Mouse (Mus musculus) neural tube, embryonic 11.5 days (tissue): ENCODE results near the gene Nme7. TPM values are rescaled to one million over a fixed set of nuclear protein-coding genes. Genes with fewer than 3 reads are reported as not detected.
A peak's percentile ranks its signal among the peaks of the same experiment; 100 is the strongest.

ENCODE experiments used
- ATAC-seq: fragments of 200-750 bp; cut with Nextera tagmentation; 2 replicates; pipeline ENCODE4 v1.8.0; 2017; ENCODE audit warnings: moderate number of reproducible peaks, mild to moderate bottlenecking, moderate TSS enrichment, moderate library complexity; ENCODE audit not compliant: insufficient read depth, low FRiP score, low TSS enrichment
- DNase-seq: peaks from one replicate; pipeline ENCODE4 v3.0.0-alpha.2; 2015; ENCODE audit warnings: low spot score
- H3K27ac ChIP-seq: fragments of 300-500 bp; sonication (generic); 2 replicates; pipeline ENCODE4 v1.5.1; 2014; ENCODE audit warnings: low read depth, mild to moderate bottlenecking, low read length
- H3K27me3 ChIP-seq: fragments of 300-500 bp; sonication (generic); 2 replicates; pipeline ENCODE4 v1.6.1; 2014; ENCODE audit warnings: mild to moderate bottlenecking, low read length, mixed read lengths; ENCODE audit not compliant: control insufficient read depth, insufficient read depth
- H3K36me3 ChIP-seq: fragments of 300-500 bp; sonication (generic); 2 replicates; pipeline ENCODE4 v1.6.1; 2014; ENCODE audit warnings: mild to moderate bottlenecking, low read length, moderate library complexity, mixed read lengths; ENCODE audit not compliant: control insufficient read depth, insufficient read depth
- H3K4me1 ChIP-seq: fragments of 300-500 bp; sonication (generic); 2 replicates; pipeline ENCODE4 v1.6.1; 2014; ENCODE audit warnings: low read length, mixed read lengths; ENCODE audit not compliant: control insufficient read depth, insufficient read depth
- H3K4me2 ChIP-seq: fragments of 300-500 bp; sonication (generic); 2 replicates; pipeline ENCODE4 v1.6.1; 2014; ENCODE audit warnings: low read depth, mild to moderate bottlenecking, moderate library complexity
- H3K4me3 ChIP-seq: fragments of 300-500 bp; sonication (generic); 2 replicates; pipeline ENCODE4 v1.5.1; 2014; ENCODE audit warnings: low read depth, low read length
- H3K9ac ChIP-seq: fragments of 300-500 bp; sonication (generic); 2 replicates; pipeline ENCODE4 v1.6.1; 2014; ENCODE audit warnings: mild to moderate bottlenecking, low read length
- H3K9me3 ChIP-seq: fragments of 300-500 bp; sonication (generic); 2 replicates; pipeline ENCODE4 v1.6.1; 2016; ENCODE audit warnings: low read length; ENCODE audit not compliant: control insufficient read depth
- WGBS: fragments of 180-500 bp; shearing (Covaris S2); extraction: QIAGEN DNeasy Blood & Tissue Kit; methylation state at CpG from one replicate; pipeline ENCODE4 v1.1.7; 2014; 5-methylcytosine and 5-hydroxymethylcytosine counted together
- polyA plus RNA-seq: library from polyadenylated mRNA; unstranded; fragments of >200 nt; fragmentation: Nextera tagmentation; extraction: Ambion mirVana; gene quantifications from 2 replicates; pipeline ENCODE4 v1.2.1, GENCODE M21; 2014

Nme7 gene
- polyA plus RNA-seq, 1 experiment from 2014 or later, result 32.4 TPM

- peak within 1 kb of the TSS; percentile 82 for H3K27ac ChIP-seq
- DNase-seq (peak; percentile 94), ATAC-seq (peak; percentile 95)
- H3K9ac ChIP-seq, result peak within 1 kb of the TSS; percentile 68
- H3K36me3 ChIP-seq, result no peaks in the 10 kb centered on the region
- H3K4me1 ChIP-seq, result no peaks in the 10 kb centered on the region
- H3K4me2 ChIP-seq, result peak within 1 kb of the TSS; percentile 75
- 0 out of 2 replicates have a peak, but pooled peaks cover 3% of the 10 kb centered on the region for H3K27me3 ChIP-seq
- 0% methylated on average over 35 of the region's 35 CpGs for WGBS
- no peaks in the 10 kb centered on the region for H3K9me3 ChIP-seq
- H3K4me3 ChIP-seq, result peak within 1 kb of the TSS; percentile 53
Measured at GRCm38 (mm10) chr1:164458245-164458613, 154.3 kb downstream of the Nme7 start, which contains the start of gene Atp1b1. Gene Atp1b1, minus strand, starts transcription at chr1:164458355.

DNA sequence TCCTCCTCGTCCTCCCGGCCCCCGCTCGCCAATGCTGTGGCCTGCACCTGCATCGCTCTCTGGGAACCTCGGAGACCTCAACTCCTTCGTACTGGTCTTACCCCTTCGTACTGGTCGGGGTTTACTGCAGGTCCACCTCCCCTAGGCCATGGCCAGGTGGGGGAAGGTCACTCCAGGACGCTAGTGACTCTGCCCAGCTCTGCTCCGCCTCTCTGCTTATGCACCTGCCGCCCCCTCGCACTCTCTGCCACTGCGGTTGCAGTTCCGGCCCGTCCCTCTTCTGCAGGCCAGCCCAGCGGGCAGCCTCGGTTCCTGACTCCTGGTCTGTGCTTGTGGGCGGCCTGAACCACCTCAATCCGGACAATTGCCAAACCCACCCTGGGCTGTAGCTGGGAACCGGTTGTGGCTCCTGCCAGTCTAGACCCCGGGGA, 154.7 kb downstream of the Nme7 start:
- Histone ChIP-seq H3K9ac (peak overlapping the region; percentile 68), H3K4me1 (no peaks in the 10 kb centered on the region), H3K27me3 (0 out of 2 replicates have a peak, but pooled peaks cover 3% of the 10 kb centered on the region), H3K36me3 (no peaks in the 10 kb centered on the region), H3K4me2 (peak overlapping the region; percentile 75), H3K4me3 (peak overlapping the region; percentile 53), H3K27ac (no peak overlapping the region), H3K9me3 (no peaks in the 10 kb centered on the region)
- 2% methylated on average over 22 of the region's 22 CpGs for WGBS
- DNase-seq (peak; percentile 22), ATAC-seq (peak; percentile 61)

- H3K9ac ChIP-seq, result peak overlapping the region; percentile 68; the same call in 1 of the 2 replicates
- no peaks in the 10 kb centered on the region for H3K36me3 ChIP-seq
- peak overlapping the region; percentile 75 for H3K4me2 ChIP-seq
- DNase-seq, result no peak
- WGBS, result 59% methylated on average over 12 of the region's 12 CpGs
- H3K27ac ChIP-seq, result no peak overlapping the region
- 0 out of 2 replicates have a peak, but pooled peaks cover 3% of the 10 kb centered on the region for H3K27me3 ChIP-seq
- peak overlapping the region; percentile 53 for H3K4me3 ChIP-seq
- no peaks in the 10 kb centered on the region for H3K9me3 ChIP-seq
- no peak for ATAC-seq
- H3K4me1 ChIP-seq, result no peaks in the 10 kb centered on the region
Measured at GRCm38 (mm10) chr1:164459127-164459905, 155.4 kb downstream of the Nme7 start.

DNA sequence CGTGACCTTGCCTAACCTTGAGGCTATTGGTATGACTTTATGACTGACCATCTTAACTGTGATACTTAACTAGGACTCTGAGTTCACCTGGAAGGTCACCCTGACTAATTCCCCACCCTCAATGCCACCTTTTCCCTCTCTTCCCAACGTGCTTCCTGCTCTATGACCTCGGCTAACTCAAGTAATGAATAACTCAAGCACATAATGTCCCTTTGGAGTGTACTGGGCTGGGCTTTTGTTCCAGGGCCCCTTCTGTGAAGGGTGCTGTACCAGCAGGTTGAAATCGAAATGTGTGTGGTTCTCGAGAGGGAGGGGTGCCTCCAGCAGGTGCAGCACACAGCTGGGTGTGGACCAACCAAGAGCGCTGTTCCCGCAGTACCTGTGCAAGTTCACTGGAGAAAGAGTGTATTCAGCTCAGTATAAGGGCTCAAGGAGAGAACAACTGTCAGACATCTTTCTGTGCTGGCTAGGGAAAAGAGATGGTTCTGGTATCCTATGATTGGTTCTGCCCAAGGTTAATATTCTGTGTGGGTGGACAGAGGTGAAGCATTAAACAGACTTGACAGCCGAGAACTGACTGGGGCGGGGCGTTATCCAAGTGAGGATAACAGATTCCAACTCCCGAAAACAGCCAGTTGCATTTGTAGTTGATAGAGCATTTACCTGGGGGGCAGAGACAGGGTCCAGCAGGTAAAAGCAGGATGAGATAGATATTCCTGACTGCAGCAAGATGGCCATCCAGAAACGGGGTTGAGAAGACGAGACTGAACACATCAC, 157.2 kb downstream of the Nme7 start:
- Histone ChIP-seq H3K27ac (no peak overlapping the region), H3K4me2 (no peak overlapping the region), H3K36me3 (no peaks in the 10 kb centered on the region), H3K4me3 (no peak overlapping the region), H3K27me3 (0 out of 2 replicates have a peak, but pooled peaks cover 3% of the 10 kb centered on the region), H3K9me3 (no peaks in the 10 kb centered on the region), H3K4me1 (no peaks in the 10 kb centered on the region), H3K9ac (no peak overlapping the region)
- DNase-seq (no peak), ATAC-seq (no peak)
- 71% methylated on average over 13 of the region's 13 CpGs for WGBS

- ATAC-seq (no peak), DNase-seq (no peak)
- H3K4me3 ChIP-seq, result no peak overlapping the region
- H3K4me1 ChIP-seq, result no peaks in the 10 kb centered on the region
- no peaks in the 10 kb centered on the region for H3K9me3 ChIP-seq
- H3K27me3 ChIP-seq, result 0 out of 2 replicates have a peak, but pooled peaks cover under 1% of the 10 kb centered on the region
- WGBS, result 35% methylated on average over 10 of the region's 10 CpGs
- no peak overlapping the region for H3K27ac ChIP-seq
- no peak overlapping the region for H3K4me2 ChIP-seq
- H3K36me3 ChIP-seq, result no peaks in the 10 kb centered on the region
- no peak overlapping the region for H3K9ac ChIP-seq
Measured at GRCm38 (mm10) chr1:164461726-164462125, 157.8 kb downstream of the Nme7 start.

DNA sequence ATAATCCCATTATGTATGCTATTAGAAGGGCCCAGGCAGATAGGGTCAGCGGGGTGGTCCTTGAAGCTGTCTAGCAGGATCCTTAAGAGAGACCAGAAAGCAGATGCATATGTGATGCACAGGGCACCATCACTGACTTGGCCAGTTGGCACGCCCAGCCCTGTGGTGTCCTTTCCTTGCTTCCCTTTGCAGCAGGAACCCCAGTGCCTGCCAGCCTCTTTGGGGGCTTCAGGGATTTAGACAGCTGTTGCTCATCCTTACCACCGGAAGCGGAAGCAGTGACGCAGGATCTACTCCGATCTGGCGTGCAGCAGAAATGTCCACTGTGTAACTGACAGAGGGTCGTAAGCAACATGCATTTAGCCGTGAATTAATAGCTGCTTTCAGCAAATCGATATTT, 163.5 kb downstream of the Nme7 start:
- Histone ChIP-seq H3K9me3 (no peaks in the 10 kb centered on the region), H3K4me3 (no peak overlapping the region), H3K27me3 (no peaks in the 10 kb centered on the region), H3K9ac (no peak overlapping the region), H3K4me2 (no peak overlapping the region), H3K36me3 (no peaks in the 10 kb centered on the region), H3K27ac (no peak overlapping the region), H3K4me1 (no peaks in the 10 kb centered on the region)
- WGBS, result 91% methylated on average over 10 of the region's 10 CpGs
- ATAC-seq (no peak), DNase-seq (no peak)

- Histone ChIP-seq H3K27ac (no peak overlapping the region), H3K27me3 (no peaks in the 10 kb centered on the region), H3K9me3 (no peaks in the 10 kb centered on the region), H3K36me3 (no peaks in the 10 kb centered on the region), H3K4me2 (no peak overlapping the region), H3K9ac (no peak overlapping the region), H3K4me1 (no peaks in the 10 kb centered on the region), H3K4me3 (no peak overlapping the region)
- WGBS, result 84% methylated on average over 8 of the region's 8 CpGs
- ATAC-seq (no peak), DNase-seq (no peak)
Measured at GRCm38 (mm10) chr1:164468329-164468728, 164.4 kb downstream of the Nme7 start.

GRCm38 (mm10) chr1:164470985-164471384, 167.1 kb downstream of the Nme7 start:
- no peaks in the 10 kb centered on the region for H3K36me3 ChIP-seq
- no peak overlapping the region for H3K9ac ChIP-seq
- no peak overlapping the region for H3K4me3 ChIP-seq
- DNase-seq (no peak), ATAC-seq (no peak)
- no peaks in the 10 kb centered on the region for H3K27me3 ChIP-seq
- H3K4me2 ChIP-seq, result no peak overlapping the region
- no peaks in the 10 kb centered on the region for H3K9me3 ChIP-seq
- WGBS, result 47% methylated on average over 6 of the region's 6 CpGs
- H3K4me1 ChIP-seq, result no peaks in the 10 kb centered on the region
- H3K27ac ChIP-seq, result no peak overlapping the region
